22 mouse cellular contexts compared by ENCODE assay signal in the genomic region with DNA sequence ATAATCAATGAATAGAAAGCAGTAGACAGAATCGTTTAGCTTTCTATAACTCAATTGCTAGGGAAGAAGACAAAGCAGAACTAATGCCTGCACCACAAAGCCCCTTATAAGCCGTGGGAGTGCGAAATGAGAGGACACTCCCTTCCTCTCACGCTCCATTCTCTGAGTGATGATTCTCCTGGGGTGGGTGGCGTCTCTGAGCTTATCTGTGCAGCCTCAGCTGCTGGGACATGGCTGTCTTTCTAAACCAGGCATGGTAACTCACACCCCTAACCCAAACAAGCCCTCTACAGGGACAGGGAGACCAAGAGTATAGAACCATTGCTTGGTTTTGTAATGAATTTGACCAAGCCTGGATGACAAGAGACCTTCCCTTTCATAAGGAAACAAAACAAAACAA.
"Had no signal": no experiment of that assay in that cellular context is flagged by ENCODE, and none has a peak within 500 bp of the region (broad histone marks: within the 10 kb centered on the region; RNA-seq: fewer than 3 reads in every experiment).

No protein-coding gene starts in this region.

- H3K27ac ChIP-seq: kidney, postnatal 0 days; layer of hippocampus, adult 2 months; limb, embryonic 10.5 days; limb, embryonic 13.5 days; macrophage; midbrain, embryonic 12.5 days; midbrain, embryonic 15.5 days; neural tube, embryonic 12.5 days; neural tube, embryonic 15.5 days; stomach, embryonic 15.5 days had no signal

- H3K9me3 ChIP-seq: limb, embryonic 10.5 days; limb, embryonic 13.5 days; megakaryocyte, embryonic 14.5 days; midbrain, embryonic 12.5 days; midbrain, embryonic 15.5 days; neural tube, embryonic 12.5 days; neural tube, embryonic 15.5 days; stomach, embryonic 15.5 days had no signal

- ATAC-seq: intestine, embryonic 16.5 days; lung, postnatal 0 days; midbrain, embryonic 15.5 days had no signal

- H3K4me2 ChIP-seq: limb, embryonic 13.5 days; lung, embryonic 14.5 days; midbrain, embryonic 12.5 days; midbrain, embryonic 15.5 days; neural tube, embryonic 12.5 days; neural tube, embryonic 15.5 days; stomach, embryonic 15.5 days had no signal

- H3K36me3 ChIP-seq: limb, embryonic 10.5 days; limb, embryonic 13.5 days; midbrain, embryonic 12.5 days; midbrain, embryonic 15.5 days; neural tube, embryonic 12.5 days; neural tube, embryonic 15.5 days; stomach, embryonic 15.5 days had no signal

- H3K27me3 ChIP-seq: limb, embryonic 13.5 days; megakaryocyte, embryonic 14.5 days; midbrain, embryonic 12.5 days; midbrain, embryonic 15.5 days; neural tube, embryonic 12.5 days; neural tube, embryonic 15.5 days; stomach, embryonic 15.5 days had no signal

- H3K4me1 ChIP-seq: limb, embryonic 10.5 days; limb, embryonic 13.5 days; megakaryocyte, embryonic 14.5 days; midbrain, embryonic 12.5 days; midbrain, embryonic 15.5 days; neural tube, embryonic 12.5 days; neural tube, embryonic 15.5 days; stomach, embryonic 15.5 days had no signal

- H3K4me3 ChIP-seq: layer of hippocampus, adult 2 months; limb, embryonic 10.5 days; limb, embryonic 13.5 days; megakaryocyte, embryonic 14.5 days; midbrain, embryonic 12.5 days; midbrain, embryonic 15.5 days; neural tube, embryonic 12.5 days; neural tube, embryonic 15.5 days; stomach, embryonic 15.5 days had no signal

- H3K9ac ChIP-seq: limb, embryonic 13.5 days; lung, embryonic 14.5 days; midbrain, embryonic 12.5 days; midbrain, embryonic 15.5 days; neural tube, embryonic 12.5 days; neural tube, embryonic 15.5 days; stomach, embryonic 15.5 days had no signal

- DNase-seq: kidney, adult 18-20 months; kidney, adult 9 months; kidney, postnatal 25 days; layer of hippocampus, adult 9-11 months; lung, embryonic 14.5 days; retina, postnatal 1 day; right cerebral cortex, postnatal 25 days; spleen, adult 18-20 months; thymus, postnatal 25 days had no signal
